ENCODE assay signal across 25 mouse cellular contexts in the genomic region with DNA sequence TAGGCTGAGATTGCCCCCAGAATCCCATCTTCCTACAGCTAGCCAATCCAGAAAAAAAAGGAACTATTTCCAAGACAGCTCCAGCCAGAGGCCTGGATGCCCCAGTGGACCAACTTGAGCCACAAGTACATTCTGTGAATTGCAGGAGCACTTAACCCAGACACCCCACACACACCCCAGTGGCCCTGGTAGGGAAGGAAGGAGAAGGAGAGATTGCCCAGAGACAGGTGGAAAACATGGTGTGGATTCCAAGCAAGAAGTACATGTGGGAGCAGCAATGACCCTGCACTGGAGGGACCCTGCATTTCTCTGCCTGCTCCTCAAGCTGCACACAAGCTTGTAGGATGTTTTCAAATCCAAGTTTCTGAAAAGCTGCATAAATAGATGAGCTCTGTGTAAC. TPM values are rescaled to one million over a fixed set of nuclear protein-coding genes. Genes with fewer than 3 reads are reported as not detected.
DNase-seq lines count a peak whose midpoint lies in the region; ATAC-seq and TF ChIP-seq lines count a peak whose summit lies in the region.
"Had no signal": no experiment of that assay in that cellular context is flagged by ENCODE, and none has a peak within 500 bp of the region (broad histone marks: within the 10 kb centered on the region; RNA-seq: fewer than 3 reads in every experiment).

No protein-coding gene starts in this region.

- H3K9ac ChIP-seq in forebrain, embryonic 11.5 days (ENCODE audit: low read length): no peak overlapping the region
- H3K9ac ChIP-seq in forebrain, embryonic 16.5 days (replicated peaks; ENCODE audit: low read depth, low read length): no peak overlapping the region
- H3K9ac ChIP-seq in MEL (ENCODE audit: control insufficient read depth, low read depth, low read length, poor library complexity, severe bottlenecking): no peak overlapping the region
- no peak overlapping the region for H3K9ac ChIP-seq in embryonic facial prominence, embryonic 11.5 days (replicated peaks; ENCODE audit: low read length)
- H3K9ac ChIP-seq in hindbrain, embryonic 14.5 days: no peak overlapping the region
- H3K9ac ChIP-seq: forebrain, postnatal 0 days; hindbrain, embryonic 12.5 days; limb, embryonic 13.5 days; liver, embryonic 12.5 days had no signal

- H3K4me3 ChIP-seq in forebrain, embryonic 11.5 days (ENCODE audit: low read depth, low read length): no peak overlapping the region
- H3K4me3 ChIP-seq in forebrain, embryonic 16.5 days (replicated peaks; ENCODE audit: low read length): no peak overlapping the region
- H3K4me3 ChIP-seq in MEL (ENCODE audit: control insufficient read depth in 1 of 2, insufficient read depth in 1 of 2, low read depth in 2 of 2, low read length in 2 of 2): no peak overlapping the region
- H3K4me3 ChIP-seq in embryonic facial prominence, embryonic 11.5 days (ENCODE audit: low read depth, low read length): no peak overlapping the region
- H3K4me3 ChIP-seq in hindbrain, embryonic 14.5 days (replicated peaks; ENCODE audit: low read length): no peak overlapping the region
- H3K4me3 ChIP-seq: hindbrain, embryonic 12.5 days; left cerebral cortex, adult 2 months; limb, embryonic 13.5 days; liver, embryonic 12.5 days had no signal

- H3K4me1 ChIP-seq in forebrain, embryonic 11.5 days (replicated peaks; ENCODE audit: control insufficient read depth, insufficient read depth, low read length): peaks cover 12% of the 10 kb centered on the region
- H3K4me1 ChIP-seq in forebrain, embryonic 16.5 days (replicated peaks; ENCODE audit: control insufficient read depth, insufficient read depth, low read length): peaks cover 15% of the 10 kb centered on the region
- H3K4me1 ChIP-seq in MEL (ENCODE audit: control insufficient read depth in 1 of 2, insufficient read depth in 2 of 2, low read length in 2 of 2): peaks cover 0 to 15% of the 10 kb centered on the region in 2 experiments; a peak in 1 of 4 replicates
- no peaks in the 10 kb centered on the region for H3K4me1 ChIP-seq in embryonic facial prominence, embryonic 11.5 days (ENCODE audit: control insufficient read depth, insufficient read depth, low read length)
- peaks cover 2% of the 10 kb centered on the region for H3K4me1 ChIP-seq in hindbrain, embryonic 14.5 days (replicated peaks; ENCODE audit: control insufficient read depth, insufficient read depth, low read length)

- H3K27ac ChIP-seq in forebrain, embryonic 11.5 days (ENCODE audit: low read depth, low read length): no peak overlapping the region
- no peak overlapping the region for H3K27ac ChIP-seq in forebrain, embryonic 16.5 days (ENCODE audit: low read length)
- H3K27ac ChIP-seq in MEL (ENCODE audit: control insufficient read depth, low read depth, low read length): no peak overlapping the region
- no peak overlapping the region for H3K27ac ChIP-seq in embryonic facial prominence, embryonic 11.5 days (replicated peaks; ENCODE audit: low read depth, low read length)
- H3K27ac ChIP-seq in hindbrain, embryonic 14.5 days: no peak overlapping the region
- H3K27ac ChIP-seq: hindbrain, embryonic 12.5 days; kidney, postnatal 0 days; left cerebral cortex, adult 2 months; limb, embryonic 13.5 days; liver, embryonic 12.5 days had no signal

- no peak for ATAC-seq in forebrain, embryonic 11.5 days (replicated peaks; ENCODE audit: low FRiP score)
- ATAC-seq in forebrain, embryonic 16.5 days: no peak
- ATAC-seq in embryonic facial prominence, embryonic 11.5 days (replicated peaks; ENCODE audit: insufficient number of reproducible peaks, low FRiP score, low TSS enrichment, low read depth): no peak
- ATAC-seq in hindbrain, embryonic 14.5 days (ENCODE audit: low FRiP score): no peak
- ATAC-seq: forebrain, postnatal 0 days; inflammation-experienced regulatory T-cells, adult 6 months; liver, embryonic 12.5 days had no signal

- H3K36me3 ChIP-seq in forebrain, embryonic 11.5 days (ENCODE audit: control insufficient read depth, insufficient read depth, low read length): no peaks in the 10 kb centered on the region
- no peaks in the 10 kb centered on the region for H3K36me3 ChIP-seq in forebrain, embryonic 16.5 days (ENCODE audit: control insufficient read depth, insufficient read depth)
- H3K36me3 ChIP-seq in MEL (ENCODE audit: control insufficient read depth in 1 of 2, insufficient read depth in 2 of 2, low read length in 2 of 2): peaks cover 0 to 11% of the 10 kb centered on the region in 2 experiments; a peak in 2 of 4 replicates
- no peaks in the 10 kb centered on the region for H3K36me3 ChIP-seq in embryonic facial prominence, embryonic 11.5 days (replicated peaks; ENCODE audit: control insufficient read depth, insufficient read depth, low read depth, low read length)
- H3K36me3 ChIP-seq in hindbrain, embryonic 14.5 days (replicated peaks; ENCODE audit: control insufficient read depth, insufficient read depth): 0 out of 2 replicates have a peak, but pooled peaks cover 14% of the 10 kb centered on the region

- TF ChIP-seq RAD21 in MEL (IDR thresholded peaks at IDR 0.05; ENCODE audit: low read depth, low read length): no peak

- TF ChIP-seq CTCF in MEL (IDR thresholded peaks at IDR 0.05 in 2 of 3, conservative IDR thresholded peaks at IDR 0.05 in 1 of 3; ENCODE audit: control insufficient read depth in 1 of 3, insufficient read depth in 1 of 3, low read depth in 2 of 3, low read length in 3 of 3, poor library complexity in 1 of 3, severe bottlenecking in 1 of 3): no peak

- no peak for TF ChIP-seq POLR2A in MEL (IDR thresholded peaks at IDR 0.05; ENCODE audit: control insufficient read depth in 1 of 2, insufficient read depth in 1 of 2, low read depth in 1 of 2, low read length in 2 of 2, poor library complexity in 1 of 2)

- no peak for TF ChIP-seq EP300 in MEL (IDR thresholded peaks at IDR 0.05; ENCODE audit: low read depth in 1 of 2, low read length in 2 of 2)

- H3K27me3 ChIP-seq in forebrain, embryonic 11.5 days (ENCODE audit: control insufficient read depth, insufficient read depth, low read length): peaks cover 10% of the 10 kb centered on the region
- H3K27me3 ChIP-seq in forebrain, embryonic 16.5 days (replicated peaks; ENCODE audit: control insufficient read depth, insufficient read depth, low read length): peaks cover 7% of the 10 kb centered on the region
- no peaks in the 10 kb centered on the region; a peak in 1 of 4 replicates for H3K27me3 ChIP-seq in MEL (ENCODE audit: control insufficient read depth in 1 of 2, insufficient read depth in 2 of 2, low read length in 2 of 2)
- peaks cover 7% of the 10 kb centered on the region for H3K27me3 ChIP-seq in embryonic facial prominence, embryonic 11.5 days (ENCODE audit: control insufficient read depth, insufficient read depth, low read length)
- H3K27me3 ChIP-seq in hindbrain, embryonic 14.5 days (ENCODE audit: control insufficient read depth, insufficient read depth, low read length): peaks cover 17% of the 10 kb centered on the region

- no peak overlapping the region for H3K4me2 ChIP-seq in forebrain, embryonic 11.5 days (ENCODE audit: low read depth, low read length, severe bottlenecking)
- H3K4me2 ChIP-seq in forebrain, embryonic 16.5 days (ENCODE audit: low read length): no peak overlapping the region
- no peak overlapping the region for H3K4me2 ChIP-seq in embryonic facial prominence, embryonic 11.5 days (ENCODE audit: low read depth, low read length)
- H3K4me2 ChIP-seq in hindbrain, embryonic 14.5 days (replicated peaks): no peak overlapping the region
- H3K4me2 ChIP-seq: hindbrain, embryonic 12.5 days; limb, embryonic 13.5 days had no signal

- no peaks in the 10 kb centered on the region; the same call in 1 of the 2 replicates for H3K79me2 ChIP-seq in MEL (ENCODE audit: control insufficient read depth, insufficient read depth, low read length, poor library complexity)

- DNase-seq in forebrain, embryonic 11.5 days (ENCODE audit: low spot score): peak; percentile 37
- DNase-seq in kidney, postnatal 14 days: peak; percentile 14
- no peak for DNase-seq in kidney, adult 9 months
- DNase-seq in MEL (ENCODE audit: low read depth, low spot score): peak; percentile 17
- peak; percentile 23 for DNase-seq in embryonic facial prominence, embryonic 11.5 days (ENCODE audit: low spot score)
- DNase-seq in hindbrain, embryonic 14.5 days (ENCODE audit: low spot score): no peak
- no peak for DNase-seq in T-cell, adult 2 months (ENCODE audit: low spot score)
- DNase-seq: cerebellum, adult 8-10 months; cerebellum, postnatal 25 days; forebrain, postnatal 0 days; heart, postnatal 36 days; kidney, adult 11 months; layer of hippocampus, adult 9-11 months; lung, postnatal 10 days; midbrain, embryonic 14.5 days; right cerebral cortex, postnatal 25 days; spleen, adult 18-20 months; thymus, postnatal 4 days had no signal

- H3K9me3 ChIP-seq in forebrain, embryonic 11.5 days (ENCODE audit: control insufficient read depth, low read length): no peaks in the 10 kb centered on the region
- no peaks in the 10 kb centered on the region for H3K9me3 ChIP-seq in forebrain, embryonic 16.5 days (ENCODE audit: control insufficient read depth, low read length)
- H3K9me3 ChIP-seq in MEL (replicated peaks; ENCODE audit: insufficient read depth, low read length): no peaks in the 10 kb centered on the region
- H3K9me3 ChIP-seq in embryonic facial prominence, embryonic 11.5 days (replicated peaks; ENCODE audit: control insufficient read depth, low read length): no peaks in the 10 kb centered on the region
- no peaks in the 10 kb centered on the region for H3K9me3 ChIP-seq in hindbrain, embryonic 14.5 days (ENCODE audit: control insufficient read depth, low read length)
- H3K9me3 ChIP-seq: hindbrain, embryonic 12.5 days; limb, embryonic 13.5 days; liver, embryonic 12.5 days had no signal

TF ChIP-seq in MEL, 35 proteins besides CTCF, POLR2A, EP300 and RAD21 (continues in another document):
- TF ChIP-seq JUND (IDR thresholded peaks at IDR 0.05; ENCODE audit: low read depth, low read length) (no peak), MAX (IDR thresholded peaks at IDR 0.05; ENCODE audit: low read length) (no peak), UBTF (IDR thresholded peaks at IDR 0.05; ENCODE audit: borderline replicate concordance, insufficient read depth, low read depth, low read length) (no peak), ZKSCAN1 (IDR thresholded peaks at IDR 0.05; ENCODE audit: low read depth, low read length) (no peak), KAT2A (conservative IDR thresholded peaks at IDR 0.05; ENCODE audit: low read depth, low read length) (no peak), MAFK (IDR thresholded peaks at IDR 0.05; ENCODE audit: borderline replicate concordance, low read depth, low read length) (no peak), MYC (IDR thresholded peaks at IDR 0.05; ENCODE audit: low read depth, low read length) (no peak)

RNA-seq across cellular contexts. Expression of a gene that starts 5.0 kb away (rescaled TPM):
- 0.33 and 0.79 TPM in 2 replicates for polyA plus RNA-seq in forebrain, embryonic 11.5 days (2014; fragmentation: Nextera tagmentation; extraction: Ambion mirVana)
- polyA plus RNA-seq in forebrain, embryonic 16.5 days (2015; fragmentation: Nextera tagmentation; extraction: Ambion mirVana): 0.90 and 1.3 TPM in 2 replicates
- total RNA-seq in MEL (2012; rRNA removed): not detected in 2 replicates
- polyA plus RNA-seq in MEL (2012; ENCODE audit: insufficient read depth in 1 of 2, insufficient read length in 2 of 2, low read depth in 1 of 2, low replicate concordance in 2 of 2, missing spikeins in 1 of 2): not detected
- polyA plus RNA-seq in embryonic facial prominence, embryonic 11.5 days (2014; fragmentation: Nextera tagmentation; extraction: Ambion mirVana): 0.41 and 0.54 TPM in 2 replicates
- 0.80 TPM in 2 replicates for polyA plus RNA-seq in hindbrain, embryonic 14.5 days (2014; fragmentation: Nextera tagmentation; extraction: Ambion mirVana)
- polyA plus RNA-seq: inflammation-experienced regulatory T-cells, adult 6 months had no signal

Comparison
In these comparisons a context has a peak if more than half of its experiments do, and no peak if none do; other contexts are left out.
1. DNase-seq: peak in forebrain, embryonic 11.5 days (single experiment), kidney, postnatal 14 days (single experiment), MEL (single experiment) and embryonic facial prominence, embryonic 11.5 days (single experiment); none in kidney, adult 9 months (single experiment), hindbrain, embryonic 14.5 days (single experiment) and T-cell, adult 2 months (single experiment).